Mouse (Mus musculus) MEL (cell line): Measurements from ENCODE around the gene Ppp2r5e.

Experiments
- CTCF ChIP-seq, 3 experiments: IDR thresholded peaks in 2 of 3; conservative IDR thresholded peaks in 1 of 3; 2 replicates each; pipeline ENCODE4 v1.5.1; 2011 to 2012; ENCODE audit warnings: low read length in 3 of 3, low read depth in 2 of 3, mild to moderate bottlenecking in 2 of 3, improper control_type of control experiment in 1 of 3, inconsistent platforms in 1 of 3, mixed read lengths in 1 of 3, moderate library complexity in 1 of 3; ENCODE audit not compliant: control insufficient read depth in 1 of 3, insufficient read depth in 1 of 3, poor library complexity in 1 of 3, severe bottlenecking in 1 of 3
- KAT2A ChIP-seq: conservative IDR thresholded peaks from 2 replicates; pipeline ENCODE4 v1.6.1; 2012; ENCODE audit warnings: low read depth, low read length, improper control_type of control experiment, inconsistent platforms
- SIN3A ChIP-seq: IDR thresholded peaks from 2 replicates; pipeline ENCODE4 v1.6.1; 2012; ENCODE audit warnings: low read length, improper control_type of control experiment, inconsistent platforms
- USF1 ChIP-seq: IDR thresholded peaks from 2 replicates; pipeline ENCODE4 v1.6.1; 2014; ENCODE audit warnings: low read depth, mild to moderate bottlenecking, inconsistent platforms, low read length, improper control_type of control experiment, moderate library complexity
- USF2 ChIP-seq, 2 experiments: IDR thresholded peaks; 2 replicates each; pipeline ENCODE4 v1.6.1; 2011 to 2012; ENCODE audit warnings: improper control_type of control experiment in 2 of 2, low read length in 2 of 2, borderline replicate concordance in 1 of 2, inconsistent platforms in 1 of 2, low read depth in 1 of 2, mild to moderate bottlenecking in 1 of 2; ENCODE audit not compliant: insufficient read depth in 1 of 2

DNA sequence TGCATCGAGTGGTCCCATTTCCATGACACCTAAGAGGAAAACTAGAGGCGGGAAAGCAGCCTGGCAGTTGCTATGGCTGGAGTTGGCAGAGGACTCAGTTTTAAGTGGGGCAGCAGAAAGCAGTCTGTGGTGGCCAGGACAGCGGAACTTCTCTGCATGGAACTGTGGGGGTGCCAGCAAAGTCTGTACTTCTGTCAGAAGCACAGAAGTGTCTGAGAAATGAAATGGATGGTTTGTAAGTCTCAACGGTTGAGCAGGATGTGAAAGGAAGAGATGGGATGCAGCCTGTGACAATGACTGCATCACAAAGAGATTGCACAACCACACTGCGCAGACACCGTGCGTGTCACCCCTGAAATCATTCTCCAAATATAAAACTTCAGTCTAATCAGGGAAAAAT, 149.8 kb downstream of the Ppp2r5e start:
- TF ChIP-seq KAT2A = no peak
- TF ChIP-seq CTCF (IDR thresholded peaks at IDR 0.05 in 2 of 3, conservative IDR thresholded peaks at IDR 0.05 in 1 of 3; ENCODE audit: control insufficient read depth in 1 of 3, insufficient read depth in 1 of 3, low read depth in 2 of 3, low read length in 3 of 3, poor library complexity in 1 of 3, severe bottlenecking in 1 of 3) = no peak
- no peak for TF ChIP-seq USF1
- TF ChIP-seq SIN3A = no peak
- no peak for TF ChIP-seq USF2 (IDR thresholded peaks at IDR 0.05; ENCODE audit: borderline replicate concordance in 1 of 2, insufficient read depth in 1 of 2, low read depth in 1 of 2, low read length in 2 of 2)
